15 mouse cellular contexts compared by ENCODE assay signal in genomic region chr5:99218385-99218784, GRCm38 (mm10).
DNase-seq lines count a peak whose midpoint lies in the region; ATAC-seq and TF ChIP-seq lines count a peak whose summit lies in the region.
"Had no signal": no experiment of that assay in that cellular context is flagged by ENCODE, and none has a peak within 500 bp of the region (broad histone marks: within the 10 kb centered on the region; RNA-seq: fewer than 3 reads in every experiment).

No protein-coding gene starts in this region.

- CTCF ChIA-PET in Patski (lab: Charles Lee): interaction anchor here (1.6 to 3.1 kb wide), 2 partner anchors 11 to 25 kb away, joined by 3 to 11 read pairs; no protein-coding TSS in a partner anchor

- WGBS in limb, embryonic 14.5 days: 64% methylated on average over 5 of the region's 5 CpGs
- 85% methylated on average over 5 of the region's 5 CpGs for WGBS in limb, embryonic 10.5 days

- no peak overlapping the region for H3K27ac ChIP-seq in limb, embryonic 14.5 days (replicated peaks; ENCODE audit: low read depth, low read length)
- H3K27ac ChIP-seq in limb, embryonic 10.5 days: no peak overlapping the region
- H3K27ac ChIP-seq: hindbrain, embryonic 14.5 days; midbrain, embryonic 10.5 days had no signal

- no peaks in the 10 kb centered on the region for H3K4me1 ChIP-seq in limb, embryonic 14.5 days (ENCODE audit: control insufficient read depth, insufficient read depth, low read length)
- no peaks in the 10 kb centered on the region for H3K4me1 ChIP-seq in limb, embryonic 10.5 days

- peak; percentile 91 for DNase-seq in heart, adult 11 months
- no peak for DNase-seq in heart, adult 8-10 months (ENCODE audit: low spot score)
- peak; percentile 41 for DNase-seq in limb, embryonic 14.5 days (ENCODE audit: low spot score)
- DNase-seq in limb, embryonic 10.5 days (ENCODE audit: low spot score): no peak
- peak; percentile 74 for DNase-seq in Patski (ENCODE audit: low read depth, low spot score)
- peak; percentile 19 for DNase-seq in gastrocnemius, postnatal 10 days
- DNase-seq in thymus, postnatal 14 days: no peak
- no peak for DNase-seq in ovary, postnatal 10 days (ENCODE audit: low spot score)
- DNase-seq: cerebellum, postnatal 36 days; kidney, adult 9 months; liver; thymus, postnatal 25 days had no signal

- TF ChIP-seq POLR2A in limb, embryonic 14.5 days (IDR thresholded peaks at IDR 0.05; ENCODE audit: borderline replicate concordance, extremely low read depth, insufficient read depth, insufficient read length): no peak

- H3K27me3 ChIP-seq in limb, embryonic 14.5 days (ENCODE audit: control insufficient read depth, insufficient read depth, low read length): no peaks in the 10 kb centered on the region
- H3K27me3 ChIP-seq in limb, embryonic 10.5 days (ENCODE audit: low read depth, poor library complexity, severe bottlenecking): no peaks in the 10 kb centered on the region
- H3K27me3 ChIP-seq in Patski: no peaks in the 10 kb centered on the region

- peaks cover 18% of the 10 kb centered on the region for H3K36me3 ChIP-seq in limb, embryonic 14.5 days (ENCODE audit: control insufficient read depth, insufficient read depth, low read length)
- peaks cover 82% of the 10 kb centered on the region for H3K36me3 ChIP-seq in limb, embryonic 10.5 days

- ATAC-seq in limb, embryonic 14.5 days (ENCODE audit: low FRiP score, low read depth): peak; percentile 50; the same call in 1 of the 2 replicates
- ATAC-seq in Patski: peak; percentile 52
- ATAC-seq: lung, postnatal 0 days had no signal

- no peak overlapping the region for H3K9ac ChIP-seq in limb, embryonic 14.5 days (ENCODE audit: low read depth, low read length, severe bottlenecking)
- H3K9ac ChIP-seq: hindbrain, embryonic 14.5 days had no signal

- no peak for TF ChIP-seq CTCF in Patski (IDR thresholded peaks at IDR 0.05)

- no peak overlapping the region for H3K4me3 ChIP-seq in limb, embryonic 14.5 days (replicated peaks; ENCODE audit: low read length)
- no peak overlapping the region for H3K4me3 ChIP-seq in limb, embryonic 10.5 days
- H3K4me3 ChIP-seq: midbrain, embryonic 10.5 days had no signal

- POLR2A ChIA-PET in Patski (lab: Charles Lee): interaction anchor here (0.6 kb wide), 1 partner anchor 1315 kb away, joined by 4 read pairs; no protein-coding TSS in a partner anchor

- in situ Hi-C loops in Patski (cut with MboI; ENCODE audit: low pct_unique_long_range_greater_than_20kb): loop anchor here (25.0 kb wide), 2 partner anchors 819 to 1119 kb away; partner anchors contain the start of genes Enoph1 and Hnrnpdl

- H3K9me3 ChIP-seq in limb, embryonic 14.5 days (ENCODE audit: control insufficient read depth, low read length): no peaks in the 10 kb centered on the region
- H3K9me3 ChIP-seq in limb, embryonic 10.5 days (replicated peaks): no peaks in the 10 kb centered on the region
- H3K9me3 ChIP-seq: midbrain, embryonic 10.5 days had no signal

- H3K4me2 ChIP-seq in limb, embryonic 14.5 days (replicated peaks; ENCODE audit: low read depth, low read length, severe bottlenecking): no peak overlapping the region
- H3K4me2 ChIP-seq: hindbrain, embryonic 14.5 days had no signal

Comparison
In these comparisons a context has a peak if more than half of its experiments do, and no peak if none do; other contexts are left out.
1. DNase-seq: peak in heart, adult 11 months (single experiment), limb, embryonic 14.5 days (single experiment), Patski (single experiment) and gastrocnemius, postnatal 10 days (single experiment); none in heart, adult 8-10 months (single experiment), limb, embryonic 10.5 days (single experiment), thymus, postnatal 14 days (single experiment) and ovary, postnatal 10 days (single experiment).